Mouse (Mus musculus) megakaryocyte progenitor cell, adult 5-6 weeks (primary cell): Measurements from ENCODE around the gene Ccr8. TPM values are rescaled to one million over a fixed set of nuclear protein-coding genes. Genes with fewer than 3 reads are reported as not detected.

Source experiments
- ATAC-seq: replicated peaks from 2 replicates; pipeline ENCODE4 v1.8.0; 2016; ENCODE audit warnings: mild to moderate bottlenecking, moderate TSS enrichment, inconsistent platforms; ENCODE audit not compliant: poor library complexity
- total RNA-seq, 2 experiments: library from RNA; stranded (forward) in 1 of 2; stranded (reverse) in 1 of 2; fragments of 157-497, 149-512 nt in 1 of 2; fragments of 200-1000 nt in 1 of 2; gene quantifications; 2 replicates each; pipeline versions ENCODE4 v1.2.3 to v1.2.4; 2015 to 2017

The Ccr8 gene
- not detected in 2 replicates for total RNA-seq (2015)
- not detected in 2 replicates for total RNA-seq (2017)

- ATAC-seq, result no peak
Measured at GRCm38 (mm10) chr9:120091696-120092238, at the start of gene Ccr8. TSS of gene Ccr8 (plus strand) at chr9:120092114.

DNA sequence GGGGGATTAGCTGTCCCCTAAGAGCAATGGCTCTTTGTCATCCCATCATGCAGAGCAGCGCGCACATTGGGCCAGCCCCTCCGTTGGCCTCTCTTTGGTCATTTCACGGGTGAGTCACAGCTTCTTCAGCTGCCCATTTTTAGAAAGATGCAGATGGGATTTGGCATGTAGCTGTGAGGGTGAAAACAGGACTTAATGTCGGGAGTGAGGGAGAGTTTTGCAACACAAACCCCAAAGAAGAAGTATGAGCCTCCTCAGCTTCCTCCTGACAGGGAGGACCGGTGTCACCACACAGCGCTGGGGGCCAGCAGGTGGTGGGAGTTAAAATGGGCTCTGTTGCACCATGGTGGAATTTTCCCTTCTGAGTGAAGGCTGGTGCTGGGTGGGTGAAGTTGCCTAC lies 48.8 kb upstream of the Ccr8 start:
- peak; percentile 92 for ATAC-seq

GRCm38 (mm10) chr9:120048495-120048894 lies 43.4 kb upstream of the Ccr8 start:
- no peak for ATAC-seq

GRCm38 (mm10) chr9:120049407-120049806 lies 42.5 kb upstream of the Ccr8 start:
- ATAC-seq, result peak; percentile 85

DNA sequence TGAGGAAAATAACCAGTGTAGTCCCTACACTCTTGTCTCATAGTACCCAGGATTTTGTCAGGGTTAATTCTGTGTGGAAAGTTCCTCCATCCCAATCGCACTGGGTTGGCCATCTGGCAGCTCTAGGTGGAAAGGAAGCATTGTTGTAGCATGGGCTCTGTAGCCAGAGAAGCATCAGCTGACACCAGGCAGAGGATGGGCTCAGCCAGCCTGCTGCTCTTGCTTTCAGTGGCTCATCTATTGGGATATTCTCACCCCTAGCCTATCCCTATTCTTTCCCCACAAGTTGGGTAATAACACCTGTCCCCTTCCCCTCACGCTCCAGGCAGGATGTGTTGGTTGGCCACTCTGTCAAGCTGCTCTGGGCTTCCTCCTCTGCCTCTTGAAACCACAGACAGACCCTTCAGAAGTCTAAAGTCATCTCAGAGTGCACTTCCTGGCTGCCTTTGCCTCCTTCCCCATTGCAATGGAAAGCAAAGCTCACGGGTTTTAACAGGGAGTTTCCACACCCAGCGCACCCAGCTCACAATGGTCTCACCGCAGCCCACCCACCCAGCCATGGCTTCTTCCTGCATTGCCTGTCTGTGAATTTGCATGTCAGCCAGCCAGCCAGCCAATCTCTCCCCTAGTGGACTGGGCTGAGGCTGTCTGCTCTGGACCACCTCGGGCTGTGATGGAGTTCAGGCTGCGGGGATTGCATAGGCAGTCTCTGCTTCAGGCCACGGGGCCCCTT lies 37.2 kb upstream of the Ccr8 start:
- ATAC-seq, result peak; percentile 81

DNA sequence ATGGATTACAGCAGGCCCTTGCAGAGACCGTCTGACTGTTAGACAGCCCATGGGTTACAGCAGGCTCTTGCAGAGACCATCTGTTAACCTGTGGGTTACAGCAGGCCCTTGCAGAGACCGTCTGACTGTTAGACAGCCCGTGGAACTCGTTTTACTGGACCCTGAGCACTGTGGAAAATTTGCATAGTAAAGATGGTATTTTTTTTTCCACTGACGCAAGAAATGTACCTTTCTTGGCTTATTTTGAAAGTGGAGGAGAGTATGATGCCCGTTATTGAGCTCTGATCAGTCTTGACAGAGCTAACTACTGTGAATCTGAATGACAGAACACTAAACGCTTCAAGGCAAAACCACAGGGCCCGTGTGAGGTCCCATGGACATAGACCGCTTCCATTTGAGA lies 35.7 kb upstream of the Ccr8 start:
- ATAC-seq, result no peak

DNA sequence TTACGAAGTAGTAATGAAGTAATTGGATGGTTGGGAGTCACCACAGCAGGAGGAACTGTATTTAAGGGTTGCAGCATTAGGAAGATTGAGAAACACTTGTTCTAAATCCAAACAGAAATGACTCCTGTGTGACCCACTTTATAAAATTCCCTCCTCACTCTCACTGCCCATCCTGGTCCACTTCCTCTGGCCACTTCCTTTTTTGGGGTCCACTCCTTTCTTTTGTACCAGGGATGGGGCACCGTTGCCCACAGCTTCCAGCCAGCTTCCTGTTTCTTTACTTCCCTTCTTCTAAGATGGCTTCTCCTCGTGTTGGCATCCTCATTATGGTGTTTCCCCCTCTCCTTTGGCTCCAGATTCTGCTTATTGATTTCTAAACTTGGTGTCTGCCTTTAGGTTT lies 33.2 kb upstream of the Ccr8 start:
- ATAC-seq, result peak; percentile 65

GRCm38 (mm10) chr9:120064317-120064716 lies 27.6 kb upstream of the Ccr8 start:
- ATAC-seq, result no peak

DNA sequence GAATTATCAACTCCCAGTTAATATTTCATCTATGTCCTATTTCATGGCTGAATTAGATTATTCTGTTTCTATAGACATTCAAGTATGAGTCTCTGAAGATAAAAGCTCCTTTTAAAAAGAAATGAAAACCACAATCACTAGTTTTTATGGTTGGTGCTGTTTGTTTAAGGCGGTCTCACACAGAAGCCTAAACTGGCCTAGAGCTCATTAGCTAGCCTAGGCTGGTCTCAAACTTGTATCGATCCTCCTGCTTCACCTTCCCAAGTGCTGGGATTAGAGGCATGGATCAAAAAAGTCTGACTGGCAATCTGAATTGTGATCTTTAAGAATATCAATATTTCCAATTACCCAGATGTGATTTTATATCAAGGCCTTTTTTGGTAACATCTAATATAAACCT lies 24.3 kb upstream of the Ccr8 start:
- no peak for ATAC-seq

DNA sequence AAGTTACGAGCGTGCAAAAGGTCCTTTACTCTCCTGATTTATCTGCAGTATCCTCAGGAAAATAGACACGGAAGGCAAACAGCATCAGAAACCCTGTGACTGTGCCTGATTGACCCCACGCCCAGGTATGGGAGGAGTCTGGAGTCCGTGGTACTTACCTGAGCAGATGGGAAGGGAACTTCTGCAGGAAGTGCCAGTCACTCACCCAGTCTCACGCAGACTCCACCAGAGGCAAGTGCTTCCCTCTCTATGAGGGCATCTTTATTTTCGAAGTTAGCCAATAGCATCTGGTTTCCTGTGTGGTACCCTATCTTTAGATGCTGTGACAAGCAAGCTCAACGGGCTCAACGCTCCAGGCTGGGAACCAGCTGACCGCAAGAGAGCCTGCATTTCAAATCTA lies 23.9 kb upstream of the Ccr8 start:
- ATAC-seq, result peak; percentile 91

GRCm38 (mm10) chr9:120069779-120070178 lies 22.1 kb upstream of the Ccr8 start, which contains the start of gene Cx3cr1:
TSS of gene Cx3cr1 (minus strand) at chr9:120069879.
- no peak for ATAC-seq

DNA sequence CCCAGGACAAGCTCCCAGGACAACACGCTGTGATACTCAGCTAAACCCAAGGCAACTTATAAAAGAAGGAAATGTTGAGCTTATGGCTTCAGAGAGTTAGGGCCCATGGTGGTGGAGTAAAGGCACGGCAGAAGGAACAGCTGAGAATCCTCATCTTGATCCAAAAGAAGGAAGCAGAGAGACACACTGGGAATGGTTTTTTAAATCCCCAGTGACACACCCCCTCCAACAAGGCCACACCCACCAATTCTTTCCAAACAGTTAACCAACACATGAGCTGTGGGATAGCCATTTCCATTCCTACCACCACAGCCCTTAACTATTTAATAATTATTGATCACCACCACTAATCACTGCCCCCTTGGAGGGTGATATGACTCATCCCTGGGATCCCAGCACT lies 20.7 kb upstream of the Ccr8 start:
- ATAC-seq, result no peak

DNA sequence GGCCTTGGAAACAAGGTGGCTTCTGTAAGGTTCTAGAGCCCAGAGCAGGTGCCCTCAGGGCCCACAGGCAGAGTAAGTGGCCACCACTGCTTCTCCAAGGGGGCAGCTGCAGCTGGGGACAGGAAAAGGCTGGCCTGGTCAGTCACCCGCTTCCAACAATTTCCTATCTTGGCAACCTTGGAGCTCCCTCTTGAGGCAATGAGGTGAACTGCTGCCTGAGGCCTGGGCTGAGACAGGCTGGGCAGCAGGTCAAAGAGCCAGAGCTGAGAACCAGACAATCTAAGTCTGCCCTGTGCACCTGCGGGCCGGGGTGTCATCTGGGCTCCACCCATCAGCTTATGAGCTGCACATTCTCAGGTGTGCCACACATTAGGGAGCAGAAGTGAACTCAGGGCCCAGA lies 18.7 kb upstream of the Ccr8 start:
- peak; percentile 79 for ATAC-seq

DNA sequence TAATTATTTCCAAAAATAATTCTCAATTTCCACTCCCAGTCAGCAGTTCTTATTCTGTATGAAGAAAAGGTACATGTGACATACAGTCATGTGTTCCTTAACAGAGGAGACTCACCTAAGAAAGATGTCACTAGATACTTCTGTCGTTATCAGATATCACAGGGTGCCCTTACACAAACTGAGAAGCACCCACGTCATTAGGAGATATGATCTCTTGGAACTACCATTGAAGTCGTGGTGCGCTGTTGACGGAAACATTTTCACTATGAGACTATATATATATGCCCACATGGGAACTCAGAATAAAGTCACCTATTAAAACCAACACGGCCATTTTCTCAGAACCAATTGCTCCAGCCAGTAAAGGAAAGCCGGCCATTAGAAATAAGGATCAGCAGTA lies 17.4 kb upstream of the Ccr8 start:
- no peak for ATAC-seq

DNA sequence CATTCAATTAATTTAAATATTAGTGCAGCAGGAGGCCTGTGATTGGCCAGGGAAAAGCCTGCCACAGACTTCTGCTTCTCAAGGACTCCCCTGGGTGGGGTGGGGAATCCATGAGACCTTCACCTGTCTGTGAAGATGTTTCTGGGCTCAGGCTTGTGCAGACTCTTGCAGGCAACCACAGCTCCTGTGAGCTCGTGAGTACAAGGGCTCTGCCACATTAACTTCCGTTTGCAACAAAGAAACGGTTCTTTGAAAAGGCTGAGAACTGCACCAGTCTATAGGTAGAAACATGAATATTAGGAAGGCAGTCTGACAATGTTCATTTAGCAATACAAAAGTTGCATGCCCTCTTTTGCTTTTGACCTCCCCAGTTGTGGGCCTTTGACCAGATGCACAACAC lies 13.7 kb upstream of the Ccr8 start:
- ATAC-seq, result no peak

DNA sequence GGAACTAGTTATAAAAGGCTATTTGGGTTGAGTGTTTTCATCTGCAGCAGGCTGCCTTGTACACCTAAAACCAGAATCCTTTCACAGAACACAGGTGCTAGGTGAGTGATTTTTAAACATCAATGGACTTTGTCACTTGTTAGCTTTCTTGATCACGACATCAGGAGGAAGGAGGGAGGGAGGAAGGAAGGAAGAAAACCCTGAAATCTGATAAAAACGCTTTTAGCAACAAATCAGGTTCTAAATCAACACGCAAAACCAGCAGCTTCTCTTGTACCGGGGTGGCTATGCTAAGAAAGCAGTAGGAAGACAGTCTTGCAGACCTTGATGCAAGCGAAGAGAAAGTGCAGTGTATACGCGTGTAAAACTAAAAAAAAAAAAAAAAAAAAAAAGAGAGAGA lies 12.0 kb upstream of the Ccr8 start:
- no peak for ATAC-seq

GRCm38 (mm10) chr9:120080546-120081108 lies 11.3 kb upstream of the Ccr8 start:
- ATAC-seq, result no peak

DNA sequence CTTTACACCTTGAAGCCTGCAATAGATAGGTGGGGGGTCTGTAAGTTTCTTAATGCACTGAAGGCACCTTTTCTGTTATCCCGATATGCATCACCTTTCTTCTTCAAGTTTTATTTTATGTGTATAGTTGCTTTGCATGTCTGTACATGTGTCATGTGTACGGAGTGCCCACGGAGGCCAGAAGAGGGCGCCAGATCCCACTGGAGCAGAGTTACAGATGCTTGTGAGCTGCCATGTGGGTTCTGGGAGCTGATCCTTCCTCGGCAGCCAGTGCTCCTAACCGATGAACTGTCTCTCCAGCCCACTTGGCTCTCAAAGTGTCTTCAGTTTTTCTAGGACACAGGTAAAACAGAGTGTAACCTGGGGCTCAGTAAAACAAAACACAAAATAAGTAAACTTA lies 10.7 kb upstream of the Ccr8 start:
- peak; percentile 54; the same call in 1 of the 2 replicates for ATAC-seq

- no peak for ATAC-seq
Measured at GRCm38 (mm10) chr9:120081967-120082366, 9.9 kb upstream of the Ccr8 start.

- ATAC-seq, result no peak
Measured at GRCm38 (mm10) chr9:120082691-120083090, 9.2 kb upstream of the Ccr8 start.

GRCm38 (mm10) chr9:120083158-120083894 lies 8.6 kb upstream of the Ccr8 start:
- ATAC-seq, result peak; percentile 87

DNA sequence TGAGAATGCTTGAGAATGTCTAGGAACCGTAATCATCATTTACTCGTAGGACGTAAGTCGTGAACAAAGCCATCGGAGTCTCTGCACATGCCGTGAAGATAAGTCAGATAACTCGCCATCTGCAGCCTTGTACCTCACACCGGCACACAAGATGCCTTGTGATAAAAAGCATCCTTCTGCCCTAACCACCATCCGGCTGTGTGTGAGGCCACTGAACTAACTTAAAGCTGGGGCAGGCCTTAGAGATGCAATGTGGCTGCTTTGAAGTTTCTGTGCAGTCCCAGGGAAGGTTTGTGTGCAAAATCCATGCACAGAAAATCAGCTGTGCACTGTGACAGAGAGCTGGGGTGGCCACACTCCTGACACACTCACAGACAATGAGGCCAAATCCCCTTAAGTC lies 7.5 kb upstream of the Ccr8 start:
- ATAC-seq, result no peak
